Mouse (Mus musculus) layer of hippocampus, adult 8-10 months (tissue): ENCODE data around the gene Tmpo. TPM values are rescaled to one million over a fixed set of nuclear protein-coding genes. Genes with fewer than 3 reads are reported as not detected.

ENCODE experiments used
- DNase-seq, 2 experiments: peaks; one replicate each; pipeline ENCODE4 v3.0.0; 2022; ENCODE audit warnings: low spot score in 2 of 2
- total RNA-seq, 4 experiments: library from RNA; stranded (reverse); gene quantifications; 2 replicates each; pipeline ENCODE4 v1.2.4; 2022

Gene Tmpo
- total RNA-seq = 10 to 100 TPM; 39.2 to 51.2 (median 41.8) TPM

DNA sequence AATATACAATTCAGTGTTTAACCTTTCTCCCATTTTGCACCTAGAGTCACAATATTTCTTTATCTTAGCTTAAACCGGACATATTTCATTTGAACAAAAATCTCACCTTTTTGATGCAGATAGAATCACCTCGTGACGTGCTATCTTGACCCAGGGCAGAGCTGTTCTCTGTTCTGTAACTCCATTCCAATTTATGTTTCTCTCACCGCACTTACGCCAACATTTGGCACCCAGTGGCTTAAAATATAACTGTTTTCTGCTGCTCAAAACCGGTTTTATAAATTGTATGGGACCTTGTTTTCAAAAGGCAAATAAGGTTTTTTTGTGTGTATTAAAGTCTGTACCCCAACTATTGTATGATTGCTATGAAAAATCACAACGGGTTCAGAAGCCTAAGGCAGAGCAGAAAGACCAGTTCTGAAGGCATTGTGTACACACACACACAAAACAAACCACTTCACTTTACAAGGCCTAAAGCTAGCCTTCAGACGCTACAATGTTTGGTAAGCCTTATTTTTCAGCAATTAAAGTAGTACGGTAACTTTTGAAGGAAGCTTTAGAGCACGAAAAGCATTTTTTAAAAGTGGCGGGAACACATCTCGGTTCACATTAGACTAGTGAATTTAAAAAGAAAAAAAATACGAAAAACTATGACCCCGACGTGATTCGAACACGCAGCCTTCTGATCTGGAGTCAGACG, at the start of gene Tmpo:
Gene Tmpo (minus strand): TSS at position 555 of the 700 bp plus-strand sequence.
- no peak for DNase-seq

DNA sequence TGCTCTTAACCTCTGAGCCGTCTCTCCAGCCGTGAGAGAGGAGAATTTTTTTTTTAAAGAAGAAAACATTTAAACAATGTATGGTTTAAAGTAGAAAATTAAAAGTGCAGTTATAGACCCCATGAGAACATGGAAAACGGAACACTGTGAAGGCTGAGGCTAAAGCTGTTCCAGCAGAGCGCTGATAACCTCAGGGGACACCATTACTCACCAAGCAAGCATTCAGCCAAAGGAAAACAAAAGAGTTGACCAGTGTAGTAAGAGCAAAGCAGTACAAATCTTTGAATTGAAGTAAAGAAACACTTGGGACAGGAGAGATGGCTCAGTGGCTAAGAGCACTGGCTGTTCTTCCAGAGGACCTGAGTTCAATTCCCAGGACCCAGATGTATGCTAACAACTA, 49.3 kb upstream of the Tmpo start:
- no peak for DNase-seq

DNA sequence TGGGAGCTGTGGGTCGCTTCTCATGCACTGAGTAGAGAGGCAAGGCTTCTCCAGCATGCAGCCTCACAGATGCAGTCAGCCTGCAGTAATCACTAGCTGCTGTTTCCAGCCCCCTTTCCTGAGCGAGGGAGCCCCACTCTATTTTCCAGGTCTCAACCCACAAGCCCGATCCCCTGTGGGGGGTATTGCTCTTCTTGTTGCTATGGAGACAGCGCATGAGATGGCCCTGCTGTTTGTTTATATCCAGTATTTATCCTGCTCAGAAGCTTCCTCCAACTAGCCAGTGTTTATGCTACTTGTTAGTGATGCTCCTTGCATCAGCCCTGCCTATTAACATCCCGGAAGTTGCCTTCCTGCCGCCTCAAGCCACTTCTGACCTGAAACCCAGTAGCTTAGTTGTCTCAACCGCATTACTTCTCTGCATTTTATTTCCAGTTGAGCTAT, 48.4 kb upstream of the Tmpo start:
- DNase-seq = peak in 1 of 2 experiments; percentile 20

DNA sequence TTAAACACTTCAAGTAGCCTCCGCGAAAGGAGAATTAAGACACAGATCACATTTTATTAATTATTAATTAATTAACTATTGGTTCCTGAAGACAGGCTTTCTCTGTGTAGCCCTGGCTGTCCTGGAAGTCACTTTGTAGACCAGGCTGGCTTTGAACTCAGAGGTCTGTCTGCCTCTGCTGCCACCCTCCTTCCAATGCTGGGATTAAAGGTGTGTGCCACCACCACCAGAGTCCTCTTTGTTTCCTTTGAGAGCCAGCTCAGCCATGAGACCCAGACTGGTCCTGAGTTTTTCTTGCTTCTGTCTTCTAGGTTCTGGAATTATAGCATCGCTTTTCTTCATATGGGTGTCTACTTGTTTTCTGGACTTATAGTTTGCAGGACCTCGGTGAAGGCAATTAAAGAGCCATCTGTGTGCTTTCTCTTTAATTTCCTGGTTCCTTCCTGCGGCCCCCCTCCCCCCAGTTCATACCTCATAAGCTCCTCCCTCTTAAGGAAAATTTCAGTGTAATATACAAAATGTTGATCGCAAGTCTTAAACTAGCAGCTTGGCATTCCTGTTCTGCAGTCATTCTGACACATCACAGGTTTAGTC, 47.9 kb upstream of the Tmpo start:
- no peak for DNase-seq

DNA sequence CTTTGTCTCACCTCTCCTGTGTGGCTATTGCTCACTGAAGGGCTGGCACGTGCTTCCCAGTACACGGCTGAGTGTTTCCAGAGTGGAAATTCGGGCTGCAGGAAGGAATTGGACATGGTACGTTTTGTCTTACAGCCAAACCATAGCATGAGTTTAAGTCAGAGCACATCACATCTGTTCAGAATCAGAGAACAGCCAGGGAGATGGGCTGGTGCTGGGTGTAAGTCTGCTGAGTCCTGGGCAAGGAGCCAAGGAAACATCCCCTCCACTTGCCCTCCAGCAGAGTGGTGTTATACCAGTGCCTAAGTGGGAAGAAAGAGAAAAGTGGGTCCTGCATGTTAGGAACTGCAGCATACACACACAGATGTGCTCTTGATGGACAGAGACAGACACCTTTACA, 45.9 kb upstream of the Tmpo start:
- DNase-seq = no peak

DNA sequence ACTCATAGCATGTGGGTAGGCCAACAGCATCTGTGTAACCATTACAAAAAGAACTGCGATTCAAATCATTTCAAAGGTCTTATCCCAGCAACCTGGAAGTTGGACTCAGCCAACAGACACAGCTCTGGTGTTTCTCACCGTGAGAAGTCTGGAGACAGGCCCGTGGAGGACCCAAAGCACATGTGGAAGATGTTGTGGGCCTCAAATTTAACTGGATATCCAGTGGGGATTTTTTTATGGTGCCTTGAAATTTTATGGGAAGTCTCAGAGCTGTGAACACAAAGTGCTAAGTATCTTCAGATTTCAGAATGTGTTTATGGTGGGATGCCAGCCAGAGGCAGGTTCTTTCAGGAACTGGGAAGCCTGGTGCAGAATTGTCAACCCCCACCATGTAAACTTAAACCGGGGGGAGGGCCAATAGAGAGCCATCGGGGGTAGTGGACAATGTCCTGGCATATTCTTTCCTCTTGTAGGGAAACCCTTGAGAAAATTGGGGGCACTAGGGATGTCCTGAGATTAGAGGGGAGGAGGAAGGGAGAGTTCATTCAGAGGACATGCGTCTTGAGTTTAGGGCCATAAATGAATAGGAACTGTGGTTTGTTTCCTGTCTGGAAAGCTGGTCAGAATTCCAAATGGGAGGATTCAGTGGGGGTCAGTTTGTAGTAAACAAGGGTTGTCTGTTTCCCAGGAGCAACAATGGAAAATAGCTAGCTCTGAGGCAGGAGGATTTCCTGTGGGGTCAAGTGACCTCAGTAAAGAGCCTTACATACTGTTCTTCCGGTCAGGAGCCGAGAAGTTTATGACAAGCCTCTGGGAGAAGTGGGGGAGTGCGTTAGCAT, 41.5 kb upstream of the Tmpo start:
- DNase-seq = no peak

DNA sequence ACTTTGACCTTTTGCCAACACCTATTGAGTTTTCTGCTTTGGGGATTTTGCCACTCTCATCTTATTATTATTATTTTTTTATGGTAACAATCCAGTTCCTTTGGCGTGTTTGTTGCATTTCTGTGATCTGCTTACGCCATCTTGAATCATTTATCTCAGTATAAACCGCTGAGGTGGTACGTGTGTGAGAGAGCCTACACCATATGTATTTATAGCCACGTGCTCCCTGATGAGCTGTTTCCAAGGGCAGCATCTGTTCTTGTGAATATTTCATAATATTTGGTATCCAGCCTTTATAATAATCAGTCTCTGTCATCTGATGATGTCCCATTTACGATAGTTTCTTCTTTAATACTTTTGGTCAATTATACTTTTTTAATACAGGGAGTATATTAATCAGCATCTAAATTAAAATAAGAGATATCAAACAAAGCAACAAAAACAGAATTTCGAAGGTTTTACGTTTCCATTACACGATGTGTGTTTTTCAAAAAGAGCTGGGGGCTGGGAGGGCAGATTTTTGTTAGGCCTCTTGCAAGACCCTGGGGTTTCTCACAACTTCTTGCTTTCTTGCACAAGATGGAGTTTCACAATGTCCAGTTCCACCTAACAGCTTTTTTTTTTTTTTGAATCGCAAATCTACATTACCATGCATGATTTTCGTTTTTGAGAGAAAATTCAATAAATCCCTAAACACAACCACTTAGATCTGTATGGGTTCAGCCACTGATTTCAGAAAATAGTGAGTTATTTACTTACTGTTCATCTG, 28.0 kb upstream of the Tmpo start:
- DNase-seq = no peak

DNA sequence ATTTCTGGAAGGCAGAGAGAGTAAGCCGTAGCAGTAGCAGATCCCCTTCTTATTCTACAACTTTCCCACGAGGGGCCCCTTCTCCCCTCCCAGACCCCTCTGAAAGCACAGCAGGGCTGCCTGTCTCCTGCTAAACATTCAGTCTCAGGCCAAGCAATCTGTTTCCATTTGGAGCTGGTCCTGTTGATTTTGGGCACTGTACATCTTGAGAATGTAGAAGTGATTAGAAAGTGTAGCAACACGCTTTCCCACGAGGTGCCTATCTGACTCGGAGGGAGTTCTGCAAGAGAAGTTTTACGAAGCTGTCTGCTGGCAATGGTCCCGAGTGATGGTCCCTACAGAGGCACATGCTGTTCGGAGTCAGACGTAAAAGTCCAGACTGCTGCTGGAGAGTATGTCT, 27.3 kb upstream of the Tmpo start:
- no peak for DNase-seq

DNA sequence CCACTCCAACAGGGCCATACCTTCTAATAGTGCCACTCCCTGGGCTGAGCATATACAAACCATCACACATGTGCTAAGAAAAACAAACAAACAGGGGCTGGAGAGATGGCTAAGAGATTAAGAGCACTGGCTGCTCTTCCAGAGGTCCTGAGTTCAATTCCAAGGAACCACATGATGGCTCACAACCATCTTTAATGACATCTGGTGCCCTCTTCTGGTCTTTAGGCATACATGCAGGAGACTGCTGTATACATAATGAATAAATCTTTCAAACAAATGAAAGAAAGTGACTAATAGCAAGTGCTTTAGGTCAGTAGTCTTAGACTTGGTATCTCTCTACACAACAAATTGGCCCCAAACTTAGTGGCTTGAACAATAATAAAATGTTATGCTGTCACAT, 26.2 kb upstream of the Tmpo start:
- DNase-seq = no peak

DNA sequence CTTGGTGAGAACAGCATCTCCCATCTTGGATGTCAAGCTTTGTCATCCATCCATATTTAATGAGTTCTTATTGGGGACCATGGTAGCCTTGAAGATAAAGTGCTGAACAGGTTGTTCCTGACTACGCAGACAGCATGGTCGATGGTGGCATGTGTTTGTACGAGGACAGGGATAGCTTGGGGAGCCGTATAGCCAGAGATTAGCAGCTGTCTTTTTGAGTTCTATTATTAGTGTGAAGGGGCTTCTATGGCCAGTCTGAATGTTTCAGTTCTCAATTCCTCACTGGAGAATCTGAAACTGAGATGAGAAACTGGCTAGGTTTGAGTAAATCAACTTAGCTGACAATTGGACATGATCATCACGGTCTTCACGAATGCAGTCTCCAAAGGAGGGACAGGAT, 24.5 kb upstream of the Tmpo start:
- no peak for DNase-seq

DNA sequence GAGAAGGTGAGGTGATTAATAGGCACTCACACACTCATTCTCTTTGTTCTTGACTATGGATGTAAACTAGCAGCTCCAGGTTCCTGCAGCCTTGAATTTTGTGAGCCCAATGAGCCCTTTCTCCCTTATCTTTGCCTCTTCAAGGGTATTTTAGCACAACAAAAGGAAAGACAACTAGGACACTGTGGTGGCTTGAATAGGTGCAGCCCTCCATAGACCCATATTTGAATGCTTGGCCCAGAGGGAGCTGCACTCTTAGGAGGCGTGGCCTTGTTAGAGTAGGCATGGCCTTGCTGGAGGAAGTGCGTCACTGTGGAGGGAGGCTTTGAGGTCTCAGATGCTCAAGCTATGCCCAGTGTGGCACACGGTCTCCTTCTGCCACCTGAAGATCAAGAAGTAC, 19.5 kb upstream of the Tmpo start:
- DNase-seq = no peak

DNA sequence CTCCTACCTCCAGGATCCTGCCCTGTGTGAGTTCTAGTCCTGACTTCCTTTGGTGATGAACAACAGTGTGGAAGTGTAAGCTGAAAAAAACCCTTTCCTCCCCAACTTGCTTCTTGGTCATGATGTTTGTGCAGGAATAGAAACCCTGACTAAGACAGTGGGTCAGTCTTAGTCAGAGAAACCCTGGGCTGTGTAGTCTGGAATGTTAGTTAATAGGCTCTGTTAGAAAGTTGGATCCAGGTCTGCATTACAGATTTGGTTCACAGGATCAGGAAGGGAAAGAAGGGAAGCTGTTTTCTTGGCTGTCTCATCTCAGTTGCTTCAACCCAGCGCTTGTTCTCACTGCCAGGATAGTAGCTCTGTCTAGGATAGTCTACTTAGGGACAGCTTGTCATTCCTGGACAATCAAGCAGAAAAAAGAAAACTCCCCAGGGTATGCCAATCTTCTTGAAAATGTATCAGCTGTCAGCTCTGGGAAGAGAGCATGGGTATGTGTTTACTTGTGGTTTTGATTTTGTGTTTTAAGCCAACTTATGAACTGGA, 18.2 kb upstream of the Tmpo start:
- no peak for DNase-seq

DNA sequence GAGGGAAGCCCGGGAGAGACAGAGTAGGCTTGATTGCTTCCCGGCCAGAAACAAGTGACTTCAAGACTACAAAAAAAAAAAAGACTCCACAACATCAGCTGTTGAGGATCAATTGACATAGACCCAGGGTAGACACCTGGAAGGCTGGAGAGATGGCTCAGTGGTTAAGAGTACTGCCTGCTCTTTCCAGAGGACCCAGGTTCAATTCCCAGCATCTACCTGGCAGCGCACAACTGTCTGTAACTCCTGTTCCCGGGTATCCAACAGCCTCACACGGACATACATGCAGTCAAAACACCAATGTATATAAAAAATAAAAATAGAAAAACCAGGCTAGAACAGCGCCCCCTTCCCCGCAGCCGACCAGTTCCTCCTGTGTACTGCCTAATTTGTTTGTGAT, 16.6 kb upstream of the Tmpo start:
- no peak for DNase-seq

DNA sequence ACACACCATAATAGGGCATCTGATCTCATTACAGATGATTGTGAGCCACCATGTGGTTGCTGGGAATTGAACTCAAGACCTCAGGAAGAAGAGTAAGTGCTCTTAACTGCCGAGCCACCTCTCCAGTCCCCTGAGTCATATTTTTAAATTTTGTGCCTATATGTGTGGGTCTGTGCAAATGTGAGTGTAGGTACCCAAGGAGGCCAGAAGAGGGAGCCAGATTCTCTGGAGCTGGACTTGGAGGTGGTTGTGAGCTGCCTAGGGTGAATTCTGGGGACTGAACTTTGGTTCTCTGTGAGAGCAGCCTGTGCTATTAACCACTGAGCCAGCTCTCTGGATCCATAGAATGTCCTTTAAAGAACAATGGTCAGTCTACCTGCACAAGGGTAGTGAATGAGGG, 15.7 kb upstream of the Tmpo start:
- DNase-seq = no peak

DNA sequence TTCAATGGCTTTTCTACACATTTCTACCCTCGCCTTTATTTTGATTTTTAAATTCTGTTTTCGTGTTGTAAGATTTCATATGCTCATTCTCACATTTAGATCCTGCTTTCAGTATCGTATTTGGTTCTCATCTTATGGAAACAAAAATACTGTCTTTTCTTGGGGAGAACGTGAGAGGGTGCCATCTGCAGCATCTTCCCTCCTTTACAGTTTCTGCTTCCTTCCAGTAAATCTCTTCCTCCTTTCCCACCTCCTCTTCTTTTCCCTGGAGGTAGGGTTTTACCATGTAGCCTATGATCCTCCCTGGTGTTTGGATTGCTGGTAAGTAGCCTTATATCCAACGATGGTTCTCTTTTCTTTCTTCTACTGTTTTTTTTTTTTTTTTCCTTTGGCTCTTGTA, 14.6 kb upstream of the Tmpo start:
- DNase-seq = no peak

DNA sequence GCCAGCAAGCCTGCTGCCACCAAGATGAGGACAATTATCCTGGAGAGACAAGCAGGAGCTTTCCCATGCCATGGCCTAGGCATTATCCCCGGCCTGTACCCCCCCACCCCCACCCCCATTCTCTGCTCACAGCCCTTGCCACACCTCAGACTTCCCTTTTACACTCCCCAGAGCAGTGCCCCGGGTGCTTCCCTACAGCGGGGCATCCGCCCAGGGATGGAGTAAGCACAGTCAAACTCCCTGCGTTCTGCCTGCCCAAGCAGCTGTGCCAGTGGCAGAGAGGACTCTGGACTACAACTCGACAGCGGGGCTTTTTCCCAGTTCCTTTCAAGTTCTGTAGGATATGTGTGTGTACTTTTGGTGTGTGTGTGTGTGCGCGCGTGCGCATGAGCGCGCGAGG, 14.0 kb upstream of the Tmpo start:
- DNase-seq = no peak

DNA sequence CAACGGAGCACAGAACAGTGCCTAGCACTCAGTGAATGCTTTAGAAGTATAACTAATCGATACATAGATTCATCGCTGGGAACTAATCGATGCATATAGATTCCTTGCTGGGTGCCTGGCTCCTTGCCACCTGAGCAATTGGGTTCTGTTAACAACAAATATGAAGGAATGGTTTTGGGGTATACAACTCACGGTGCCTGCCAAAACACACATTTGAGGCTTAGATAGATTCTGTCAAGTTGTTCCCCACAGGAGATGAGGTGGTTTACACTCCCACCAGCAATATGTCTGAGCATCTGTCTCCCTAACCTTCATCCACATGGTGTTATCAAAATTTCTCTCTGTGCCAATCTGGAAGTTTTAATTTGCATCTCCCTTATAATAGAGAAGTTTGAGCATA, 10.7 kb upstream of the Tmpo start:
- DNase-seq = peak; percentile 76 to 85

DNA sequence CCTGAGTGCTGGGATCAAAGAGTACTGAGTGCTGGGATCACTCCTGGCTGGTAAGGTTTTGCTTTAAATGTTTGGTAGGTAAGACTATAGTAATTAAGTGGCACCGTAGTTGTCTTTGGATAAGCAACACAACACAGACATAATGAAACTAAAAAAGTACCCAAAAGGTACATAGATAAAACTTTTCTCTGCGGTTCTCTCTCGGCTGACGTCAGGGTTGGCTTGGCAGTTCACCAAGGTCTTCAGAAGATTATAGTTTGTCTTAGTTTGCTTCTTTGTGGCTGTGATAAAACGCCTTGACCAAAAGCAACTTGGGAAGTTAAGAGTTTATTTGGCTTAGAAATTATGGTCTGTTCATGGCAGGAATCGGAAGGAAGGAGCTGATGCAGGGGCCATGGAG, 8.4 kb upstream of the Tmpo start:
- DNase-seq = no peak

DNA sequence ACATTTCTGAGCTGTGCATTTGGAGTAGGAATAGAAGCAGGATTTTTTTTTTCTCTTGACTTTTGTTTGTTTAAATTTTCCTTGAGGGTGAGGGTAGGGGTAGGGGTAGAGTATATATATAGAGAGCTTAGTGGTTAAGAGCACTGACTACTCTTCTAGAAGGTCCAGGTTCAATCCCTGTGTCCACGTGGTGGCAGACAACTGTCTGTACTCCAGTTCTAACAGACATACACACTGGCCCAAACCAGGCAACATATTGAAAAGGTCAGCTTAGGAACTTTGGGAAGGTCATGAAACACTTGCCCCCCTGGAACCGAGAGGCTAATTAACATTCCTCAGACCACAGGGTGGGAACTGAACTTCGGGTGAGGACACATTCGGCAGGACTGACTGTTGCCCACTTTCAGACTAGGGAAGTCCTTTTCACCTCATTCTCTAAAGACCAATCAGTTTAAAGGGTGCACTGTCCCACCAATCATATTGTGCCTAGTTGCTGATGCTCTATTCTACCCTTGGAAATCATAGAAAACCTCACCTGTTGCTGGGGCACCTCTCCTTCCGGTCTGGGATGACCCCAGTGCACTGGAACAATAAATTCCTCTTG, 7.7 kb upstream of the Tmpo start:
- no peak for DNase-seq

DNA sequence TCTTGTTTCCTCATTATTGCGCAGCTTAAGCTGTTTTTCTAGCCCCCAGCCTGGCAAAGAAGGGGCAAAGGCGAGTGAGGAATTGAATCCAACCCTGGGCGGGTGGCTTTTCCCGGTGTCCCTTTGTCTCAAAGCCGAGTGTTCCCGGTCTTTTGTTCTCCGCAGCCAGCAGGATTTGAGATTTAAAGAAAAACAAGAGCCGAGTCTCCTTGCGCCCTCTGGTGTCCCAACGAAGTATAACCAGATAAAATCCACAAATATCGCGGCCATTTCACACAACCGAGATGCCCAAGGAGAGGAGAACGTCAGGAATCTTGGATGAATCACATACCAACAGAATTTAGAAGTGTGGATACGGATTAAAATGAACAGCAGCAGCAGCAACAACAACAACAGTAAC, 6.8 kb upstream of the Tmpo start:
- DNase-seq = peak; percentile 79 to 93

DNA sequence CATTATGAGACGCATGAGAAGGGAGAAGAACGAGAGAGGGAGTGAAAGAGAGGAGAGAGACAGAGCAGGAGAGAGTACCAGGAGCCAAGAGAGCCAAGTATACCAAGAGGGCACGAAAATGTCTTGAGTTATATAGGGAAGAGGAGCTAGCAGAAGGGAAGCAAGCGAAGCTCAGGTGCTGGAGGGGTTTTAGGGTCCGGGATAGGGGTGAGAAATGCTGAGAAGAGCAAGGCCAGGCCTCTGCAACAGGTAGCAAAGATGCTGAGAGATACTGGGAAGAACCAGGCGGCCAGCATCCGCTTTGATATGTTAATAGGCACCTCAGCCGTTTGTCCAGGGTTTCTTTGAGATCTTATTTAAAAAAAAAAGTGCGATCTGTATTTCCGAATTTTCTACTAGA, 6.2 kb upstream of the Tmpo start:
- no peak for DNase-seq
